Mouse (Mus musculus) C2C12 (cell line): Measurements from ENCODE around the gene Inafm1. TPM values are rescaled to one million over a fixed set of nuclear protein-coding genes. Genes with fewer than 3 reads are reported as not detected.

Experiments
- H3K27me3 ChIP-seq: one replicate; pipeline ENCODE4 v1.6.1; 2011; ENCODE audit not compliant: control insufficient read depth, insufficient read depth, insufficient read length
- H3K36me3 ChIP-seq: one replicate; pipeline ENCODE4 v1.6.1; 2011; ENCODE audit not compliant: control insufficient read depth, insufficient read depth
- H3K4me3 ChIP-seq: one replicate; pipeline ENCODE4 v1.5.1; 2011; ENCODE audit warnings: mild to moderate bottlenecking, control low read depth; ENCODE audit not compliant: poor library complexity, insufficient read depth, severe bottlenecking
- H3K79me2 ChIP-seq: one replicate; pipeline ENCODE4 v1.6.1; 2011; ENCODE audit not compliant: control insufficient read depth, insufficient read depth
- H3K79me3 ChIP-seq: one replicate; pipeline ENCODE4 v1.6.1; 2011; ENCODE audit warnings: low read depth, control low read depth
- H3ac ChIP-seq: one replicate; pipeline ENCODE3; 2011; ENCODE audit warnings: low read depth; ENCODE audit not compliant: control insufficient read depth, insufficient read length
- CEBPB ChIP-seq: IDR thresholded peaks from one replicate; pipeline ENCODE4 v1.6.1; 2011; ENCODE audit warnings: low read depth, mild to moderate bottlenecking, control low read depth, moderate library complexity
- CTCF ChIP-seq: IDR thresholded peaks from one replicate; pipeline ENCODE4 v1.5.1; 2011; ENCODE audit not compliant: control insufficient read depth, insufficient read depth, insufficient read length
- FOSL1 ChIP-seq: IDR thresholded peaks from one replicate; pipeline ENCODE4 v1.8.0; 2011; ENCODE audit warnings: mild to moderate bottlenecking, low read length; ENCODE audit not compliant: poor library complexity, insufficient read depth, severe bottlenecking
- MAX ChIP-seq: IDR thresholded peaks from one replicate; pipeline ENCODE4 v1.6.1; 2011; ENCODE audit warnings: mild to moderate bottlenecking, control low read depth
- MYOD1 ChIP-seq: IDR thresholded peaks from one replicate; pipeline ENCODE4 v1.6.1; 2011; ENCODE audit warnings: low read depth; ENCODE audit not compliant: control insufficient read depth, insufficient read length
- MYOG ChIP-seq: IDR thresholded peaks from one replicate; pipeline ENCODE4 v1.6.1; 2011; ENCODE audit not compliant: control insufficient read depth, insufficient read length; ENCODE audit errors: extremely low read depth
- USF1 ChIP-seq: IDR thresholded peaks from one replicate; pipeline ENCODE4 v1.6.1; 2011; ENCODE audit warnings: low read depth, mild to moderate bottlenecking, control low read depth, moderate library complexity
- polyA plus RNA-seq: library from polyadenylated mRNA; unstranded; fragments of >200 nt; fragmentation: generic; extraction: Trizol; gene quantifications from one replicate; pipeline ENCODE4 v1.2.1, GENCODE M21; 2012; ENCODE audit warnings: missing spikeins

Inafm1 gene
- polyA plus RNA-seq, 1 experiment: 11.7 TPM

DNA sequence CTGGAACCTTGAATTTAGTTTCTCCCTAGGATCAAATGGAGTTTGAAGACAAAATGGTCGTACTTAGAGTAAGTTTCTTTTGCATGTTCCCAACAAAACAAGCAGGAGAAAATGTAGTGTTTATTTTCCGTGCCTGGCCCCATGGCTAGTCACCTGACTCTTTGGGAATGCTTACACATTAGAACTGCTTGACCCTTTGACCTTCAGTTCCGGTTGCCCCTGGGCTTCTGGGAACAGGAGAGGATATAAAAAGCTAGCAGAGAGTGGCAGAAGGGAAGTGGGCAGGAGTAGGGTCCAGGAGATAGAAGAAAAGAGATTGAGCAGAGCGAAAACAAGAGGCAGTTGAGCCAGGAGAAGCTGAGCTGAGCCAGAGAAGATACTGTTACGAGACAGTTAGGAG lies 43.5 kb downstream of the Inafm1 start:
- Histone ChIP-seq H3K36me3 (no peaks in the 10 kb centered on the region), H3K4me3 (no peak overlapping the region), H3K79me2 (no peaks in the 10 kb centered on the region), H3K79me3 (no peaks in the 10 kb centered on the region), H3K27me3 (no peaks in the 10 kb centered on the region), H3ac (no peak overlapping the region)
- TF ChIP-seq CEBPB (no peak), MYOG (no peak), USF1 (no peak), CTCF (no peak), MAX (no peak), FOSL1 (no peak), MYOD1 (no peak)

Other genes starting within 250 kb of the Inafm1 start
- 4.3 TPM for gene Bicra, start 225.7 kb downstream of the Inafm1 start, polyA plus RNA-seq
- gene Zfp541, start 211.8 kb downstream of the Inafm1 start, polyA plus RNA-seq: not detected
- 138 TPM for gene Napa, start 175.2 kb downstream of the Inafm1 start, polyA plus RNA-seq
- 13.1 TPM for gene Kptn, start 153.7 kb downstream of the Inafm1 start, polyA plus RNA-seq
- 0.02 TPM for gene Slc8a2, start 143.8 kb downstream of the Inafm1 start, polyA plus RNA-seq
- 4.5 TPM for gene Meis3, start 98.5 kb downstream of the Inafm1 start, polyA plus RNA-seq
- 14.4 TPM for gene Dhx34, start 51.6 kb downstream of the Inafm1 start, polyA plus RNA-seq
- not detected for gene C5ar2, start 29.5 kb downstream of the Inafm1 start, polyA plus RNA-seq
- gene C5ar1, start 14.1 kb downstream of the Inafm1 start, polyA plus RNA-seq: 0.02 TPM
- 52.2 TPM for gene Ccdc9, start 13.2 kb upstream of the Inafm1 start, polyA plus RNA-seq
- gene Bbc3, start 34.8 kb upstream of the Inafm1 start, polyA plus RNA-seq: 6.6 TPM
- gene Sae1, start 114.2 kb upstream of the Inafm1 start, polyA plus RNA-seq: 218 TPM
- gene Zc3h4, start 127.3 kb upstream of the Inafm1 start, polyA plus RNA-seq: 29.8 TPM
- gene Tmem160, start 179.2 kb upstream of the Inafm1 start, polyA plus RNA-seq: 81.7 TPM
- 0.18 TPM for gene Npas1, start 204.1 kb upstream of the Inafm1 start, polyA plus RNA-seq